Comparison of ENCODE assay signal across 16 mouse cellular contexts in genomic region chr4:40178584-40178983, GRCm38 (mm10).
"Had no signal": no experiment of that assay in that cellular context is flagged by ENCODE, and none has a peak within 500 bp of the region (broad histone marks: within the 10 kb centered on the region; RNA-seq: fewer than 3 reads in every experiment).

No protein-coding gene starts in this region.

- H3K4me2 ChIP-seq: lung, embryonic 15.5 days; midbrain, embryonic 11.5 days; midbrain, embryonic 13.5 days; midbrain, embryonic 15.5 days; neural tube, embryonic 12.5 days; stomach, embryonic 15.5 days had no signal

- H3K27ac ChIP-seq: lung, embryonic 15.5 days; macrophage; midbrain, embryonic 13.5 days; midbrain, embryonic 15.5 days; neural tube, embryonic 12.5 days; stomach, embryonic 15.5 days; stomach, postnatal 0 days had no signal

- ATAC-seq: lung, postnatal 0 days; midbrain, embryonic 13.5 days; midbrain, embryonic 15.5 days had no signal

- H3K4me3 ChIP-seq: lung, embryonic 15.5 days; midbrain, embryonic 13.5 days; midbrain, embryonic 15.5 days; neural tube, embryonic 12.5 days; stomach, embryonic 15.5 days had no signal

- H3K4me1 ChIP-seq: lung, embryonic 15.5 days; midbrain, embryonic 15.5 days; neural tube, embryonic 12.5 days; stomach, embryonic 15.5 days had no signal

- H3K9me3 ChIP-seq: lung, embryonic 15.5 days; midbrain, embryonic 13.5 days; midbrain, embryonic 15.5 days; neural tube, embryonic 12.5 days; stomach, embryonic 15.5 days had no signal

- H3K9ac ChIP-seq: lung, embryonic 15.5 days; midbrain, embryonic 13.5 days; midbrain, embryonic 15.5 days; neural tube, embryonic 12.5 days; stomach, embryonic 15.5 days had no signal

- DNase-seq: lung, adult 2 months; lung, postnatal 14 days; lung, postnatal 36 days; right cerebral cortex, postnatal 14 days; thymus, adult 2 months; thymus, postnatal 25 days; thymus, postnatal 4 days had no signal

- H3K27me3 ChIP-seq: lung, embryonic 15.5 days; midbrain, embryonic 13.5 days; midbrain, embryonic 15.5 days; neural tube, embryonic 12.5 days; stomach, embryonic 15.5 days had no signal
